In the genomic region with DNA sequence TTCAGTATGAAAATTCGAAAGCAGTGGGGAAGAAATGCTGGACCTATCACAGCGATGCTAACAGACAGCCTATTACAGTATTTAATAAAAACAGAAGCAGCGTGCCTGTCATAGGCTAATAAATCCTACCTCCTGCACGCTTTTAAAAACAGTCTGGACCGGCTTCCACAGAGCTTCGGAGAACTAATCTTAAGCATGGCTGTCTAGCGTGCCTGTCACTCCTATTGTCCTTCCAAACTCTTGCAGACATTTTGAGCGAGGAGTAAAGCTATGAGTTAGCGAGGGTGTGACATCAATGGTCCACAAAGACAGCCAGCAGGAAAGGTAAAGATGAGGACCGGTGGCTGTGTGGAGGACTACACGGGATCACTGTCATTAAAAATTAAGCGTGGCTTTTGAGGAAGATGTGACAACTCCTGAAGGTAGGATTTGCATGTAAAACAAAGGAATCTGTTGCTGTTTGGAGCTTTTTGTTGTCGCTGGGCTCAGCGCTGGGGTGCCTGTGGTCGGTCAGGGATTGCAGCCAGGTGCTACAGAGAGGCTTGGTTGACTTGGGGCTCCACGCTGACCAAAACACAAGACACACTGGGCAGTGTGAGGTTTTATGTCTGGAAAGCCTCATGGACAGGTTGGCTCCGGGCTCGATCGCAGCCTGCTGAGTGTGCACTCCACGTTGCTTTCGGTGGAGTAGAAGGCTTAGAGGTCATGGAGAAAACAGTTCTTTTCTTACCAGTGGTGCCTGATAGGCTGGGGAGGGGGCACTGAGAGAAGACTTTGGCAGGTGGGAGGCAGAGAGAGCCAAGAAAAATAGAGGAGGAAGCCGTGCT, we compare ENCODE assay signal across 8 mouse cellular contexts. TPM values are rescaled to one million over a fixed set of nuclear protein-coding genes. Genes with fewer than 3 reads are reported as not detected.
DNase-seq lines count a peak whose midpoint lies in the region; ATAC-seq lines count a peak whose summit lies in the region.

TSS of gene Kcnmb2 (plus strand) at position 4 of the 827 bp plus-strand sequence.

- peak within 1 kb of the TSS; percentile 33 for H3K4me3 ChIP-seq in kidney, embryonic 16.5 days (ENCODE audit: low read length)
- H3K4me3 ChIP-seq in forebrain, embryonic 11.5 days (ENCODE audit: low read depth, low read length), result peak within 1 kb of the TSS; percentile 28
- H3K4me3 ChIP-seq in neural tube, embryonic 12.5 days, result peak within 1 kb of the TSS; percentile 23

- peak within 1 kb of the TSS; percentile 36; the same call in 1 of the 2 replicates for H3K27ac ChIP-seq in kidney, embryonic 16.5 days (ENCODE audit: low read length)
- no peak within 1 kb of the TSS for H3K27ac ChIP-seq in forebrain, embryonic 11.5 days (ENCODE audit: low read depth, low read length)
- H3K27ac ChIP-seq in neural tube, embryonic 12.5 days, result no peak within 1 kb of the TSS

- peaks cover 29% of the 10 kb centered on the region for H3K4me1 ChIP-seq in kidney, embryonic 16.5 days (ENCODE audit: insufficient read depth, low read length)
- H3K4me1 ChIP-seq in forebrain, embryonic 11.5 days (replicated peaks; ENCODE audit: control insufficient read depth, insufficient read depth, low read length), result peaks cover 4% of the 10 kb centered on the region; the same call in 1 of the 2 replicates
- no peaks in the 10 kb centered on the region; the same call in 1 of the 2 replicates for H3K4me1 ChIP-seq in neural tube, embryonic 12.5 days

- 0 out of 2 replicates have a peak, but pooled peaks cover 2% of the 10 kb centered on the region for H3K27me3 ChIP-seq in kidney, embryonic 16.5 days (ENCODE audit: insufficient read depth, low read length)
- peaks cover 2% of the 10 kb centered on the region; the same call in 1 of the 2 replicates for H3K27me3 ChIP-seq in forebrain, embryonic 11.5 days (ENCODE audit: control insufficient read depth, insufficient read depth, low read length)
- no peaks in the 10 kb centered on the region for H3K27me3 ChIP-seq in neural tube, embryonic 12.5 days (replicated peaks)

- WGBS in kidney, embryonic 16.5 days, result 3% methylated on average over 22 of the region's 22 CpGs
- WGBS in forebrain, embryonic 11.5 days, result 1% methylated on average over 22 of the region's 22 CpGs
- WGBS in neural tube, embryonic 12.5 days, result 4% methylated on average over 22 of the region's 22 CpGs

- no peaks in the 10 kb centered on the region for H3K9me3 ChIP-seq in kidney, embryonic 16.5 days (ENCODE audit: low read length)
- no peaks in the 10 kb centered on the region for H3K9me3 ChIP-seq in forebrain, embryonic 11.5 days (ENCODE audit: control insufficient read depth, low read length)
- no peaks in the 10 kb centered on the region for H3K9me3 ChIP-seq in neural tube, embryonic 12.5 days

- ATAC-seq in kidney, embryonic 16.5 days (ENCODE audit: low FRiP score, low TSS enrichment), result peak; percentile 28; the same call in 1 of the 2 replicates
- peak; percentile 42 for ATAC-seq in forebrain, embryonic 11.5 days (replicated peaks; ENCODE audit: low FRiP score)
- ATAC-seq in neural tube, embryonic 12.5 days (ENCODE audit: low FRiP score, low read depth), result peak; percentile 59; the same call in 1 of the 2 replicates

- peak within 1 kb of the TSS; percentile 62 for H3K4me2 ChIP-seq in kidney, embryonic 16.5 days (replicated peaks; ENCODE audit: low read depth, low read length)
- H3K4me2 ChIP-seq in forebrain, embryonic 11.5 days (ENCODE audit: low read depth, low read length, severe bottlenecking), result peak within 1 kb of the TSS; percentile 56
- peak within 1 kb of the TSS; percentile 61 for H3K4me2 ChIP-seq in neural tube, embryonic 12.5 days (replicated peaks)

- H3K9ac ChIP-seq in kidney, embryonic 16.5 days (replicated peaks; ENCODE audit: low read length), result peak within 1 kb of the TSS; percentile 50
- peak within 1 kb of the TSS; percentile 43 for H3K9ac ChIP-seq in forebrain, embryonic 11.5 days (ENCODE audit: low read length)
- peak within 1 kb of the TSS; percentile 13; the same call in 1 of the 2 replicates for H3K9ac ChIP-seq in neural tube, embryonic 12.5 days

- no peaks in the 10 kb centered on the region for H3K36me3 ChIP-seq in kidney, embryonic 16.5 days (ENCODE audit: insufficient read depth, low read length)
- no peaks in the 10 kb centered on the region for H3K36me3 ChIP-seq in forebrain, embryonic 11.5 days (ENCODE audit: control insufficient read depth, insufficient read depth, low read length)
- no peaks in the 10 kb centered on the region for H3K36me3 ChIP-seq in neural tube, embryonic 12.5 days

- no peak for DNase-seq in kidney, adult 11 months
- DNase-seq in cerebellum, adult 11 months, result peak; percentile 20
- peak; percentile 56 for DNase-seq in forebrain, embryonic 11.5 days (ENCODE audit: low spot score)
- DNase-seq in layer of hippocampus, adult 9-10 months (ENCODE audit: low spot score), result peak; percentile 4
- no peak for DNase-seq in spleen, postnatal 4 days (ENCODE audit: low spot score in 2 of 2)
- DNase-seq in gastrocnemius, postnatal 4 days (ENCODE audit: low spot score in 2 of 2), result no peak

RNA-seq across cellular contexts. Expression of gene Kcnmb2, which starts in this region (rescaled TPM):
- polyA plus RNA-seq in kidney, embryonic 16.5 days (2015; fragmentation: Nextera tagmentation; extraction: Ambion mirVana), result 2.5 and 3.0 TPM in 2 replicates
- 1.1 and 1.4 TPM in 2 replicates for polyA plus RNA-seq in forebrain, embryonic 11.5 days (2014; fragmentation: Nextera tagmentation; extraction: Ambion mirVana)
- 18.1 and 21.8 TPM in 2 replicates for polyA plus RNA-seq in neural tube, embryonic 12.5 days (2016; fragmentation: Nextera tagmentation; extraction: Ambion mirVana)
- under 1 TPM in 1 of 2 experiments, not detected in 1; 0.17 TPM for total RNA-seq in gastrocnemius, postnatal 4 days (2021)

Comparison
In these comparisons a context has a peak if more than half of its experiments do, and no peak if none do; other contexts are left out.
1. DNase-seq: peak in cerebellum, adult 11 months (single experiment), forebrain, embryonic 11.5 days (single experiment) and layer of hippocampus, adult 9-10 months (single experiment); none in kidney, adult 11 months (single experiment), spleen, postnatal 4 days (0 of 2) and gastrocnemius, postnatal 4 days (0 of 2).
2. Peak in every context shown above with its lines, with median percentiles within 50 percentile points of each other: ATAC-seq, H3K4me2 ChIP-seq, H3K4me3 ChIP-seq and H3K9ac ChIP-seq.